Mouse (Mus musculus) liver, embryonic 11.5 days (tissue): ENCODE measurements at regions not wholly inside any gene's neighbourhood (a gene's known extent, or its start where the extent isn't known, plus 50 kb on each side); places are given as distances from the start of the nearest gene placed in this dataset. TPM values are rescaled to one million over a fixed set of nuclear protein-coding genes. Genes with fewer than 3 reads are reported as not detected.

ENCODE experiments used
- ATAC-seq: fragments of 200-750 bp; cut with Nextera tagmentation; replicated peaks from 2 replicates; pipeline ENCODE4 v1.8.0; 2017; ENCODE audit warnings: moderate number of reproducible peaks, mild to moderate bottlenecking, moderate TSS enrichment, moderate library complexity; ENCODE audit not compliant: low FRiP score
- DNase-seq: peaks from one replicate; pipeline ENCODE4 v3.0.0-alpha.2; 2017; ENCODE audit warnings: low spot score
- H3K27ac ChIP-seq: fragments of 300-500 bp; sonication (generic); 2 replicates; pipeline ENCODE4 v1.5.1; 2014; ENCODE audit warnings: mild to moderate bottlenecking, low read depth, low read length, control low read depth
- H3K27me3 ChIP-seq: fragments of 300-500 bp; sonication (generic); replicated peaks from 2 replicates; pipeline ENCODE4 v1.6.1; 2014; ENCODE audit warnings: low read length, mixed read lengths; ENCODE audit not compliant: control insufficient read depth, insufficient read depth
- H3K36me3 ChIP-seq: fragments of 300-500 bp; sonication (generic); 2 replicates; pipeline ENCODE4 v1.6.1; 2014; ENCODE audit warnings: mild to moderate bottlenecking, low read length, moderate library complexity, mixed read lengths; ENCODE audit not compliant: control insufficient read depth, insufficient read depth
- H3K4me1 ChIP-seq: fragments of 300-500 bp; sonication (generic); replicated peaks from 2 replicates; pipeline ENCODE4 v1.6.1; 2014; ENCODE audit warnings: low read length, mixed read lengths; ENCODE audit not compliant: control insufficient read depth, insufficient read depth
- H3K4me2 ChIP-seq: fragments of 300-500 bp; sonication (generic); 2 replicates; pipeline ENCODE4 v1.6.1; 2014; ENCODE audit warnings: mild to moderate bottlenecking, control low read depth, moderate library complexity
- H3K4me3 ChIP-seq: fragments of 300-500 bp; sonication (generic); 2 replicates; pipeline ENCODE4 v1.5.1; 2014; ENCODE audit warnings: low read depth, low read length, control low read depth
- H3K9ac ChIP-seq: fragments of 300-500 bp; sonication (generic); 2 replicates; pipeline ENCODE4 v1.6.1; 2014; ENCODE audit warnings: low read depth, low read length, control low read depth
- H3K9me3 ChIP-seq: fragments of 300-500 bp; sonication (generic); 2 replicates; pipeline ENCODE4 v1.6.1; 2016; ENCODE audit warnings: low read length, inconsistent platforms, mixed read lengths; ENCODE audit not compliant: control insufficient read depth
- WGBS: fragments of 180-500 bp; shearing (Covaris S2); extraction: QIAGEN DNeasy Blood & Tissue Kit; methylation state at CpG from one replicate; pipeline ENCODE4 v1.1.7; 2014; 5-methylcytosine and 5-hydroxymethylcytosine counted together
- microRNA-seq: library from miRNA; unstranded; fragments of <30 nt; microRNA quantifications from one replicate; pipeline ENCODE4, GENCODE M21; 2017; ENCODE audit warnings: borderline number of aligned reads

DNA sequence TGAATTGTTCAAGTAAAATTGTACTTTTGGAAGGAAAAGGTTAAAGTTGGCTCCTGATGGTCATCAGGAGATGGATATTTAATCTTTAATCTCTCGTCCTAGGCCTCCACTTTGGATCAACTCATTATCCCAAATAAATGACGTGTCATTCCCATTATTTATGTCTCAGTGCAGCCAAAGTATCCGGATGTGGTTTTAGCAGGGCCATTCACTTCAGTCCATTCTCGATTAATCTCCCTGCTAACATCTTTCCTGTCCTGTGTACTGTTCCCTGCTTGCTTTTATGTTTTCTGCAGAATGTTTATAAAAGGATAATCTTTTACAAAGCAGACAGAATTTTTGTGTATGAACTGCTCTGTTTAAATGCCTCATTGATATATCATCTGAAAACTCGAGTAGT is 60.4 kb upstream of the Prox1 start:
- WGBS = 47% methylated on average over 5 of the region's 5 CpGs
- Histone ChIP-seq H3K9ac (no peak overlapping the region), H3K4me2 (no peak overlapping the region), H3K4me3 (no peak overlapping the region), H3K4me1 (no peaks in the 10 kb centered on the region; the same call in 1 of the 2 replicates), H3K9me3 (no peaks in the 10 kb centered on the region; the same call in 1 of the 2 replicates), H3K27ac (no peak overlapping the region), H3K36me3 (no peaks in the 10 kb centered on the region), H3K27me3 (no peaks in the 10 kb centered on the region)
- ATAC-seq = no peak
- no peak for DNase-seq

DNA sequence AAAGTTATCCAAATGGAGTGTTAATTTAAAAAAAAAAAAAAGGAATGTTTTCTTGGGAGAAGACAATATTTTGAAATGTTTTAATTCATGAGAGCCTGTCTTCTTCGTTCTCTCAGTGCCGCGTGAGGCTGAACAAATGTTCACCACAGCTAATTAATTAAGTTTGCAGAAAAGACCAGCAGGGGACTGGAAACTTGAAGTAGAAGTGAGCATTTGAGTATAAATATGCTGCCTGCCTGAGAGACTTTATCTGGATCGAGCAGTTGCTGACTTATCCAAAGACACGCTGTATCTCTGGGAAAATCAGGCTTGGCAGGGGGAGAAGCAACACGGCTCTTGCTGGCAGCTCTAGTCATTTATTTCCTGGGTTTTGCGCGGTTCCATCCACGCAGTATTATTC is 49.9 kb upstream of the Prox1 start:
- no peak for DNase-seq
- 64% methylated on average over 9 of the region's 9 CpGs for WGBS
- H3K4me1 ChIP-seq = no peaks in the 10 kb centered on the region

More for the DNA sequence above, 49.9 kb upstream of the Prox1 start:
- H3K9ac ChIP-seq = no peak overlapping the region
- peaks cover 7% of the 10 kb centered on the region; the same call in 1 of the 2 replicates for H3K9me3 ChIP-seq
- no peak overlapping the region for H3K4me2 ChIP-seq
- H3K27ac ChIP-seq = no peak overlapping the region
- no peak for ATAC-seq
- no peak overlapping the region for H3K4me3 ChIP-seq
- no peaks in the 10 kb centered on the region for H3K27me3 ChIP-seq
- H3K36me3 ChIP-seq = no peaks in the 10 kb centered on the region

Small RNAs in the stretch of these regions (microRNA-seq; reads per million reads assigned to microRNA genes)
- not detected for gene Gm47294
